Mouse (Mus musculus) spleen, postnatal 14 days (tissue): ENCODE results near the gene Gipc1.

Source experiments
- DNase-seq, 2 experiments: peaks; one replicate each; pipeline ENCODE4 v3.0.0; 2021 to 2022; ENCODE audit warnings: low spot score in 2 of 2

Gipc1 gene

DNA sequence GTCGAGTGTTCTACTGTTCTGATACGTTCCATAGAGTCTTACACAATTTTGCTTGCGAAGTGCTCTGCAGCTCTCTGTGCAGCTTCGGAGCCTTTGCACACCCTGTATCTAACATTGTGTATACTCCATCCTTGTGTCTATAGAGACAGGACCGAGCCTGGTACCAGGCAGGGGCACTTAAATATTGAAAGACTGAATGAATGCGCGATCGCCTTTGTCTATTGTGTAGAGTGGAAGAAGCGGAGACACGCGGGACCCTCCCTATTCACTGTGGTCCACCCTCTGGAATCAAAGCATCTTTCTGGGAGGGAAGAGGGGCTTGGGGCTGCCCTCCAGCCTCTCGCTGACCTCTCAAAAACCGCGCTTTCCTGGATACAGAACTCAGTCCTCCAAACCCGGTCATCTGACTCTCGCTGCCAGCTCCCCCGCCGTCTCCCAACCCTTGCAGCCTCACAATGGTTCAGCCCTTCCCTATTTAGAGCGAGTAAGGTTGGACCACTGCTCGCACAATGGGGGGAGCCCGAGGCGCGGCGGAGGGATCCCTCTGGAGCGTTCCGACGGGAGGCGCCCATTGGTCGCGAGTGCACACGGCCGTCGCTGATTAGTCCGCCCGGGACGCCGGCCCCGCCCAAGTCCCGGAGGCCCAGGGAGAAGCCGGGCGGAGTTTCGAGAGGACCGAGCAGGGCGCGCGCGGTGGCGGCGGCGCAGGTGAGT, at the start of gene Gipc1:
TSS of gene Gipc1 (plus strand) at position 648 of the 714 bp plus-strand sequence.
- peak; percentile 88 to 91 for DNase-seq

DNA sequence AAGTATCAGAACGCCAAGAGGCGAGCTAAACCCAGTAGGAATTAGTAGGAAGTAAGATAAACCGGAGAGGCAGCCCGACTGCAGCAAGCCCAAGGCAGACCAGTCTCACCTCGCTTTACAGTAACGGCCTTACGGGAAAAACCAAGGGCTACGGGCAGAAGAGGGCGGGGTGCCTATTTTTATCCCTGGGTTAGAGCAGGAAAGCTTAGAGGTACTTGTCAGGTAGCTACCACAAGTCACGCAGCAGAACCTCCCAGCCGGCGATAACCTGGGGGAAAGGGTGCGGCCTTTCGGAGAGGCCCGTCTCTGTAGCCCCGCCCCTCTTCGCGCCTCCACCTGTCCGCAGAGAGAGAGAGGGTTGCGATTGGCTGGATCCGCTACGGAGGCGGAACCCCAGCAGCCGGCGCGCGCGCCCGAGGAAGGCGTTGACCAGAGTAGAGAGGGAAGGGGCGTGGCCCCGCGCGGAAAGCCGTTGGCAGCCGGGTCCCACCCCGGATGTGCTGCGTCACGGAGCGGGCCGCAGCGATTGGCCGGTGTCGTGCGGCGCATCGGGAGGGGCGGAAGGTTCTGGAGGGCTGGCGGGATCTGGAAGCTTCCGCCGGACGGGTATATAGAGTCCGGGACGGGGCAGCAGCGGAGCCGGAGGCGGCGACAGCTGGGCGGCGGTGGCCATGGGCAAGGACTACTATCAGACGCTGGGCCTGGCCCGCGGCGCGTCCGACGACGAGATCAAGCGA, 44.6 kb upstream of the Gipc1 start, which contains the start of the genes Tecr and Dnajb1:
TSS of gene Tecr (minus strand) at position 311 of the 737 bp plus-strand sequence.
TSS of gene Dnajb1 (plus strand) at position 533 of the 737 bp plus-strand sequence.
- peak; percentile 99 to 100 for DNase-seq

GRCm38 (mm10) chr8:83608398-83608829, 44.1 kb upstream of the Gipc1 start:
- peak; percentile 70 to 77 for DNase-seq

DNA sequence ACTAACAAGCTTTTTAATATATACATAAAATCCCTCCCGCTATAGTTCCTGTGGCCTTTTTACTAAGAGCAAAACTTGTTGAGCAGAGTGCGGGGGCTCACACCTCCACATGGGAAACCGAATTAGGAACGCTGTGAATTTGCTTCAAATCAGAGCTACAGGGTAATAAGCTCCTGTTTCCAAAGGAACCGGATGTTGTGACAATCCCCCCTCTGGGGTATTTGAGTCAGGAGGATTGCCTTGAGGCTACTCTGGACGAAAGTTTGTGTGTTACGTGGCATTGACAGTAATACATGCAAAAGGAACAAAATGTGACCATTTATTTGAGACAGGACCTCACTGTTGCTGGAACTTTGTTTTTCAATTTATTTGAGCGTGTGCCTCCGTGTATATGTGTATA, 43.4 kb upstream of the Gipc1 start:
- no peak for DNase-seq

- no peak for DNase-seq
These were observed 42.8 kb upstream of the Gipc1 start for GRCm38 (mm10) chr8:83609547-83610180.

DNA sequence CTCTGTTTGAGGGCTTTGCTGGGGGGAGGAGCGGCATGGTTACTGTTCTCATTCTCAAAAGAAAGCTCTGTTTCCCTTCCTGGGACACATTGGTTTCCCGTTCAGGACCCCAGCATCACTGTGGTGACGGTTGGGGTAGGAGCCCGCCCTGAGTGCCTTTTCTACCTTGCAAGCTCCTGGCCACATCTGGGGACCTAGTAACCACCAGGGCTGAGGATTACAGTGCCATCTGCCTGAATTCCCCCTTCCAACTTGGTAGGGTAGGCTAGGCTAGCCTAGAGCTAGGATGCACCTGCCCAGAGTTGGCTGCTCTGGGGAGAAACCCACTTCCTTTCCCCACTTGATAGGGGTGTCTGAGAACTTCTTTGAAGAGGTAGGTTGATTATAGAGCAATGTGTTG, 40.6 kb upstream of the Gipc1 start:
- DNase-seq, result no peak

DNA sequence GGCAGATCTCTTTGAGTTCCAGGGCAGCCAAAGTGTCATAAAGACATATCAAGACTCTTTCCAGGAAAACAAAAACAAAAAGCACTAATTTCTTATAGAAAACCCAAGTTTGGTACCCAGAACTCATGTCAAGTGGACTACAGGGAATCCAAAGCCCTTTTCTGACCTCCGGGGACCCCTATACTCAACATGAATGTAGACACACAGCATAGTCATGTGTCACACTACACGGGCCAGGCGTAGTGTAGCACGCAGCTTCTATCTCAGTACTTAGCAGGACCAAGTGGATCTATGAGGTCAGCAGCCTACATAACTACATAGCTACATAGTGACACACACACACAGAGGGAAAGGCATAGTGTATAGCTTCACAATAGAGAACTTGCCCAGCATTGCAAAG, 38.8 kb upstream of the Gipc1 start:
- DNase-seq, result no peak

GRCm38 (mm10) chr8:83616625-83617024, 35.9 kb upstream of the Gipc1 start:
- DNase-seq, result no peak

- DNase-seq, result no peak
These were observed 35.4 kb upstream of the Gipc1 start for GRCm38 (mm10) chr8:83617111-83617510.

- no peak for DNase-seq
These were observed 33.9 kb upstream of the Gipc1 start for GRCm38 (mm10) chr8:83618566-83618965.

DNA sequence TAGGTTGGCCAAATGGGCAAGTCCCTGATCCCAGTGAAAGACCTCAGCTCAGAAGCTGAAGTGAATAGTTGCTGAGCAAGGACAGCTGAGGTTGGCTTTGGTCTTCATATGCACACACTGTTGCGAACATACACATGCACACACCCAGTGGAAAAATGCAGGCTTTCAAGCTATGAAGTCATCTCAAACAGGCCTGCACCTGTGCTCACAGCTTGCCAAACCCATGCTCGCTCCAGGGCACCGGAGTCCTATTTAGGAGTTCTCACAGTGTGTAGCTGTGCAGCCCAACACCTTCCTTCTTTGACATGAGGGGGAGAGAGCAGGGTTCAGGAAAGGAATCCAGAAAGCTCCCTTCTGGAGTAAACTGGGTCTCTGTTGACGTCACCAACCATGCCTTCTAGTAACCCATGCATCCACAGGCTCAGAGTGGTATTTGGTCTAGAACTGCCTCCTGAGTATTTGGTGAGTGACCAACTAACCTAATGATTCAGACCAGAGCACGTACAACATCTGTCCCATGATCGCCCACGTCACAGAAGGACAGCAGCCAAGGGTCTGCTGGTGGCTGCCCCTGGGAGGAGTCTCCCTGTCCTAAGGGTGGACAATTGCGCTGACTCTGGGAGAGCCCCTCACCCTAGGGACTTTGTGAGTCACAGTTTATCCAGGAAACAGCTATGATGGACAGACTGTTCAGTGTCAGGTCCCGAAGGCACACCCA, 32.8 kb upstream of the Gipc1 start:
- no peak for DNase-seq

DNA sequence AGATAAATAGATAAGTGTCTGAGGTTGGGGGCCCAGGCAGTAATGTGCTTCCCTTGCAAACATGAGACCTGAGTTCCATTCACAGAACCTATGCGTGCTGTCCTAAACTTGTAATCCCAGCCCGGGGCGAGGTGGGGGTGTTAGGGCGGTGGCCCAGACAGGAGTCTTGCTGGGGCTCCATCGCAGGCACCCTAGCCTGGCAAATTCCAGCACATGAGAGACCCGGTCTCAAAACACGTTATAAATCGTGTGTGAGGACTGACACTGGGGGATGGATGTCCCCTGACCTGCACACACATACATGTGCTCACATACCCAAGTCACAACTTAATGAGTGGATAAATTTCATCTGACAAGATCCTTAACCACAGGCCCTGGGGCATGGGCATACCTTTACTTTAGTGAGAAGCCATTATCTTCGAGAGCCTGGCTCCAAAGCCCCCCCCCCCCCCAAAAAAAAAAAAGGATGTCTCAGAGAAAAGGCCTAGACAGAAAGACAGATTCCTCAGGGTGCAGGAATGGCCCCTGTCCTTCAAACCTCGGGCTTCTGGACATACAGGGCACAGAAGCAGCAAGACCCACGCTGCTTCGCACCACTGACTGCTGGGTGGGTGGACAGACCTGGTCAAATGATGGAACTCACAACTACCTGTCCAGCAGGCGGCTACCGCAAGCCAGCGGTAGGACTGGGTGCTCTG, 30.6 kb upstream of the Gipc1 start:
- no peak for DNase-seq

- peak; percentile 82 to 88 for DNase-seq
These were observed 30.0 kb upstream of the Gipc1 start for GRCm38 (mm10) chr8:83622389-83622989.

- DNase-seq, result no peak
These were observed 28.9 kb upstream of the Gipc1 start for GRCm38 (mm10) chr8:83623549-83623948.

- no peak for DNase-seq
These were observed 27.7 kb upstream of the Gipc1 start for GRCm38 (mm10) chr8:83624739-83625138.

- DNase-seq, result no peak
These were observed 26.7 kb upstream of the Gipc1 start for GRCm38 (mm10) chr8:83625676-83626299.

- no peak for DNase-seq
These were observed 20.3 kb upstream of the Gipc1 start for GRCm38 (mm10) chr8:83632083-83632707.

DNA sequence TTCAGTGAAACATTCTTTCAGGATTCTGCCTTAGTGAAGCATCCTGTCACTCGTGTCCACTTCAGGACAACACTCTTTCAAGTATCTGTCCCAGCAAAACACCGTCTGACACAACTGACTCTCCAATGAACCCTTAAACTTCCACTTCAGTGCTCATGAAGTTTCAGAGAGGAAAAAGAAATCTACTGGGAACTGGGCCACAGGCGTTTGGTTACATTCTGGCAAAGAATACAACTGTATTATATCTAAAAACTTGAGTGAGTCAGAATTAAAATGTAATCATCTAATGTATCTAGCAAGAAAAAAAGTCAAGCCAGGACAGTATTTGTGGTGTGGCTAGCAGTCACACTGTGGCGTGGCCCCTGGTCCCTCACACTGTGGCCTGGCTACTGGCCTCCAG, 13.6 kb upstream of the Gipc1 start:
- no peak for DNase-seq

DNA sequence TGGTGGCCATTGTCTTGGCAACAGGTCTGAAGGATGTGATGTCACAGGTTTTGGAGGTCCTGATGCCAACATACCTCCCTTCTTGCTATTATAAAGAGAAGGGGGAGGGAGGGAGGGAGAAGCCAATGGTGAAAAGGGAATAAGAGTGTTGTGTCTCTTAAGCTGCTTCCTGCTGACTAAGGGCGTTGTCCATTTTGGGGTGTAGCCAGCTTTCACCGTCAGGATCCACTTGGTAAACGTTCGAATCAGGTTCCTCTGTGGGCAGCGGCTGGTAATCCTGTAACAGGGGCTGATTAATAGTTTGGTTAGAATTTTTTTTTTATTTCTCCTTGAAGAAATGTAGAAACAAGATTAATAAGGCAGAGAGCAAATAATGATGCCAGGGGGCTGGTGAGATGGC, 12.8 kb upstream of the Gipc1 start:
- no peak for DNase-seq

- no peak for DNase-seq
These were observed 5.0 kb upstream of the Gipc1 start for GRCm38 (mm10) chr8:83647511-83647910.
